Mouse (Mus musculus): ENCODE data around the gene Scnn1a. TPM values are rescaled to one million over a fixed set of nuclear protein-coding genes. Genes with fewer than 3 reads are reported as not detected.
A peak's percentile ranks its signal among the peaks of the same experiment; 100 is the strongest.

Scnn1a gene
- polyA plus RNA-seq, 1 experiment: 0.16 TPM

- no peaks in the 10 kb centered on the region for H3K27me3 ChIP-seq (ENCODE audit: control insufficient read depth, insufficient read depth, insufficient read length)
- peak overlapping the region; percentile 56 for H3K4me3 ChIP-seq (ENCODE audit: insufficient read depth, poor library complexity, severe bottlenecking)
- peaks cover 18% of the 10 kb centered on the region for H3K79me2 ChIP-seq (ENCODE audit: control insufficient read depth, insufficient read depth)
- H3ac ChIP-seq (ENCODE audit: control insufficient read depth, insufficient read length, low read depth): no peak overlapping the region
- H3K79me3 ChIP-seq (ENCODE audit: low read depth): peaks cover 6% of the 10 kb centered on the region
- peaks cover 28% of the 10 kb centered on the region for H3K36me3 ChIP-seq (ENCODE audit: control insufficient read depth, insufficient read depth)
- no peak for TF ChIP-seq CTCF (IDR thresholded peaks at IDR 0.05; ENCODE audit: control insufficient read depth, insufficient read depth, insufficient read length)
- no peak for TF ChIP-seq FOSL1 (IDR thresholded peaks at IDR 0.05; ENCODE audit: insufficient read depth, low read length, poor library complexity, severe bottlenecking)
- no peak for TF ChIP-seq MYOG (IDR thresholded peaks at IDR 0.05; ENCODE audit: control insufficient read depth, extremely low read depth, insufficient read length)
- no peak for TF ChIP-seq MYOD1 (IDR thresholded peaks at IDR 0.05; ENCODE audit: control insufficient read depth, insufficient read length, low read depth)
- TF ChIP-seq USF1 (IDR thresholded peaks at IDR 0.05; ENCODE audit: low read depth): no peak
- TF ChIP-seq CEBPB (IDR thresholded peaks at IDR 0.05; ENCODE audit: low read depth): no peak
- no peak for TF ChIP-seq MAX (IDR thresholded peaks at IDR 0.05)
Observed at GRCm38 (mm10) chr6:125312171-125312570, 8.3 kb upstream of the Scnn1a start.

- Histone ChIP-seq H3K27me3 (ENCODE audit: control insufficient read depth, insufficient read depth, insufficient read length) (no peaks in the 10 kb centered on the region), H3K79me2 (ENCODE audit: control insufficient read depth, insufficient read depth) (peaks cover 18% of the 10 kb centered on the region), H3K4me3 (ENCODE audit: insufficient read depth, poor library complexity, severe bottlenecking) (peak overlapping the region; percentile 56), H3K36me3 (ENCODE audit: control insufficient read depth, insufficient read depth) (peaks cover 27% of the 10 kb centered on the region), H3ac (ENCODE audit: control insufficient read depth, insufficient read length, low read depth) (peak overlapping the region; percentile 94), H3K79me3 (ENCODE audit: low read depth) (peaks cover 6% of the 10 kb centered on the region)
- TF ChIP-seq CTCF (IDR thresholded peaks at IDR 0.05; ENCODE audit: control insufficient read depth, insufficient read depth, insufficient read length) (no peak), MYOD1 (IDR thresholded peaks at IDR 0.05; ENCODE audit: control insufficient read depth, insufficient read length, low read depth) (no peak), MYOG (IDR thresholded peaks at IDR 0.05; ENCODE audit: control insufficient read depth, extremely low read depth, insufficient read length) (no peak), MAX (IDR thresholded peaks at IDR 0.05) (no peak), USF1 (IDR thresholded peaks at IDR 0.05; ENCODE audit: low read depth) (no peak), CEBPB (IDR thresholded peaks at IDR 0.05; ENCODE audit: low read depth) (no peak), FOSL1 (IDR thresholded peaks at IDR 0.05; ENCODE audit: insufficient read depth, low read length, poor library complexity, severe bottlenecking) (no peak)
Observed at GRCm38 (mm10) chr6:125312581-125313355, 7.7 kb upstream of the Scnn1a start.

GRCm38 (mm10) chr6:125313546-125314230 is 6.8 kb upstream of the Scnn1a start, which contains the start of gene Ltbr:
TSS of gene Ltbr (minus strand) at chr6:125313885.
- Histone ChIP-seq H3K79me3 (ENCODE audit: low read depth) (peaks cover 6% of the 10 kb centered on the region), H3K79me2 (ENCODE audit: control insufficient read depth, insufficient read depth) (peaks cover 18% of the 10 kb centered on the region), H3K4me3 (ENCODE audit: insufficient read depth, poor library complexity, severe bottlenecking) (peak within 1 kb of the TSS; percentile 56), H3K36me3 (ENCODE audit: control insufficient read depth, insufficient read depth) (peaks cover 27% of the 10 kb centered on the region), H3ac (ENCODE audit: control insufficient read depth, insufficient read length, low read depth) (peak within 1 kb of the TSS; percentile 94), H3K27me3 (ENCODE audit: control insufficient read depth, insufficient read depth, insufficient read length) (no peaks in the 10 kb centered on the region)
- TF ChIP-seq MYOD1 (IDR thresholded peaks at IDR 0.05; ENCODE audit: control insufficient read depth, insufficient read length, low read depth): no peak
- no peak for TF ChIP-seq CTCF (IDR thresholded peaks at IDR 0.05; ENCODE audit: control insufficient read depth, insufficient read depth, insufficient read length)
- no peak for TF ChIP-seq FOSL1 (IDR thresholded peaks at IDR 0.05; ENCODE audit: insufficient read depth, low read length, poor library complexity, severe bottlenecking)
- TF ChIP-seq MYOG (IDR thresholded peaks at IDR 0.05; ENCODE audit: control insufficient read depth, extremely low read depth, insufficient read length): no peak
- TF ChIP-seq USF1 (IDR thresholded peaks at IDR 0.05; ENCODE audit: low read depth): no peak
- peak; percentile 74 for TF ChIP-seq MAX (IDR thresholded peaks at IDR 0.05)
- TF ChIP-seq CEBPB (IDR thresholded peaks at IDR 0.05; ENCODE audit: low read depth): peak; percentile 73

GRCm38 (mm10) chr6:125314231-125314563 is 6.3 kb upstream of the Scnn1a start:
- peaks cover 6% of the 10 kb centered on the region for H3K79me3 ChIP-seq (ENCODE audit: low read depth)
- H3ac ChIP-seq (ENCODE audit: control insufficient read depth, insufficient read length, low read depth): peak overlapping the region; percentile 61
- peaks cover 25% of the 10 kb centered on the region for H3K36me3 ChIP-seq (ENCODE audit: control insufficient read depth, insufficient read depth)
- H3K4me3 ChIP-seq (ENCODE audit: insufficient read depth, poor library complexity, severe bottlenecking): peak overlapping the region; percentile 56
- H3K27me3 ChIP-seq (ENCODE audit: control insufficient read depth, insufficient read depth, insufficient read length): no peaks in the 10 kb centered on the region
- peaks cover 18% of the 10 kb centered on the region for H3K79me2 ChIP-seq (ENCODE audit: control insufficient read depth, insufficient read depth)
- TF ChIP-seq USF1 (IDR thresholded peaks at IDR 0.05; ENCODE audit: low read depth) (no peak), MAX (IDR thresholded peaks at IDR 0.05) (no peak), FOSL1 (IDR thresholded peaks at IDR 0.05; ENCODE audit: insufficient read depth, low read length, poor library complexity, severe bottlenecking) (no peak), MYOG (IDR thresholded peaks at IDR 0.05; ENCODE audit: control insufficient read depth, extremely low read depth, insufficient read length) (no peak), CEBPB (IDR thresholded peaks at IDR 0.05; ENCODE audit: low read depth) (no peak), CTCF (IDR thresholded peaks at IDR 0.05; ENCODE audit: control insufficient read depth, insufficient read depth, insufficient read length) (no peak), MYOD1 (IDR thresholded peaks at IDR 0.05; ENCODE audit: control insufficient read depth, insufficient read length, low read depth) (no peak)

GRCm38 (mm10) chr6:125314746-125315145 is 5.7 kb upstream of the Scnn1a start:
- no peaks in the 10 kb centered on the region for H3K27me3 ChIP-seq (ENCODE audit: control insufficient read depth, insufficient read depth, insufficient read length)
- H3ac ChIP-seq (ENCODE audit: control insufficient read depth, insufficient read length, low read depth): no peak overlapping the region
- no peak overlapping the region for H3K4me3 ChIP-seq (ENCODE audit: insufficient read depth, poor library complexity, severe bottlenecking)
- H3K79me2 ChIP-seq (ENCODE audit: control insufficient read depth, insufficient read depth): peaks cover 18% of the 10 kb centered on the region
- H3K36me3 ChIP-seq (ENCODE audit: control insufficient read depth, insufficient read depth): peaks cover 20% of the 10 kb centered on the region
- TF ChIP-seq CTCF (IDR thresholded peaks at IDR 0.05; ENCODE audit: control insufficient read depth, insufficient read depth, insufficient read length) (no peak), MYOG (IDR thresholded peaks at IDR 0.05; ENCODE audit: control insufficient read depth, extremely low read depth, insufficient read length) (no peak), MYOD1 (IDR thresholded peaks at IDR 0.05; ENCODE audit: control insufficient read depth, insufficient read length, low read depth) (no peak), USF1 (IDR thresholded peaks at IDR 0.05; ENCODE audit: low read depth) (no peak), MAX (IDR thresholded peaks at IDR 0.05) (no peak), CEBPB (IDR thresholded peaks at IDR 0.05; ENCODE audit: low read depth) (no peak), FOSL1 (IDR thresholded peaks at IDR 0.05; ENCODE audit: insufficient read depth, low read length, poor library complexity, severe bottlenecking) (no peak)
- peaks cover 6% of the 10 kb centered on the region for H3K79me3 ChIP-seq (ENCODE audit: low read depth)

Data from C2C12 (cell line).